Mouse (Mus musculus): ENCODE results near the gene Rtcb. TPM values are rescaled to one million over a fixed set of nuclear protein-coding genes. Genes with fewer than 3 reads are reported as not detected.

Gene Rtcb
- 174 TPM for polyA plus RNA-seq (2015; fragmentation: Illumina TruSeq; extraction: RNeasy Lipid Tissue Mini Kit (QIAGEN cat#74804); ENCODE audit: insufficient read depth, low replicate concordance)

GRCm38 (mm10) chr10:85957464-85957950, at the start of gene Rtcb:
Rtcb (minus strand) TSS chr10:85957823.

GRCm38 (mm10) chr10:85927676-85928445, 29.8 kb downstream of the Rtcb start, which contains the start of gene Ascl4:
Ascl4 (plus strand) TSS chr10:85927681.

GRCm38 (mm10) chr10:85916498-85917309, 40.9 kb downstream of the Rtcb start, which contains the start of gene Prdm4:
Prdm4 (minus strand) TSS chr10:85917142.

Other genes starting within 250 kb of the Rtcb start
- 38.5 TPM for gene Pwp1, start 128.3 kb downstream of the Rtcb start, polyA plus RNA-seq (2015; fragmentation: Illumina TruSeq; extraction: RNeasy Lipid Tissue Mini Kit (QIAGEN cat#74804); ENCODE audit: insufficient read depth, low replicate concordance)
- gene Prdm4, start 40.7 kb downstream of the Rtcb start, polyA plus RNA-seq (2015; fragmentation: Illumina TruSeq; extraction: RNeasy Lipid Tissue Mini Kit (QIAGEN cat#74804); ENCODE audit: insufficient read depth, low replicate concordance), result 25.0 TPM
- not detected for gene Ascl4, start 30.1 kb downstream of the Rtcb start, polyA plus RNA-seq (2015; fragmentation: Illumina TruSeq; extraction: RNeasy Lipid Tissue Mini Kit (QIAGEN cat#74804); ENCODE audit: insufficient read depth, low replicate concordance)
- gene Bpifc, start 54.1 kb upstream of the Rtcb start, polyA plus RNA-seq (2015; fragmentation: Illumina TruSeq; extraction: RNeasy Lipid Tissue Mini Kit (QIAGEN cat#74804); ENCODE audit: insufficient read depth, low replicate concordance), result not detected
- 42.2 TPM for gene Fbxo7, start 64.1 kb upstream of the Rtcb start, polyA plus RNA-seq (2015; fragmentation: Illumina TruSeq; extraction: RNeasy Lipid Tissue Mini Kit (QIAGEN cat#74804); ENCODE audit: insufficient read depth, low replicate concordance)

Measured in spleen, adult 10 weeks (tissue).